Mouse (Mus musculus) myocyte (in vitro differentiated cells): ENCODE measurements around the gene Trak1.

Source experiments
- MAX ChIP-seq: IDR thresholded peaks from one replicate; pipeline ENCODE4 v1.6.1; 2011; ENCODE audit warnings: low read depth, mild to moderate bottlenecking, control low read depth
- POLR2A ChIP-seq: IDR thresholded peaks from one replicate; pipeline ENCODE4 v1.6.1; 2011; ENCODE audit warnings: low read depth, mild to moderate bottlenecking, control low read depth, moderate library complexity; ENCODE audit not compliant: insufficient read length
- TCF12 ChIP-seq: IDR thresholded peaks from one replicate; pipeline ENCODE4 v1.6.1; 2011; ENCODE audit warnings: mild to moderate bottlenecking, control low read depth; ENCODE audit not compliant: poor library complexity, insufficient read depth, severe bottlenecking
- USF1 ChIP-seq: IDR thresholded peaks from one replicate; pipeline ENCODE4 v1.6.1; 2011; ENCODE audit warnings: low read depth, mild to moderate bottlenecking, control low read depth, moderate library complexity

- TF ChIP-seq MAX (no peak), POLR2A (no peak), USF1 (no peak), TCF12 (no peak)
These were observed 116.9 kb downstream of the Trak1 start for GRCm38 (mm10) chr9:121414237-121414636.
